Mouse (Mus musculus) CD4-positive helper T cell, adult 2 months (primary cell): ENCODE results near the gene Gipc1.

Source experiments
- DNase-seq: peaks from one replicate; pipeline ENCODE4 v3.0.0-alpha.2; 2012; ENCODE audit warnings: low read depth, missing footprints, low spot score

The Gipc1 gene

GRCm38 (mm10) chr8:83679866-83680265 lies 27.4 kb downstream of the Gipc1 start:
- DNase-seq, result no peak

- no peak for DNase-seq
These were observed 28.1 kb downstream of the Gipc1 start for GRCm38 (mm10) chr8:83680603-83681002.

- no peak for DNase-seq
These were observed 28.6 kb downstream of the Gipc1 start for GRCm38 (mm10) chr8:83681099-83681498.

GRCm38 (mm10) chr8:83684517-83684916 lies 32.0 kb downstream of the Gipc1 start:
- DNase-seq, result no peak

GRCm38 (mm10) chr8:83689264-83689663 lies 36.8 kb downstream of the Gipc1 start:
- DNase-seq, result no peak

GRCm38 (mm10) chr8:83693609-83694236 lies 41.2 kb downstream of the Gipc1 start:
- DNase-seq, result peak; percentile 41

GRCm38 (mm10) chr8:83694369-83695160 lies 42.1 kb downstream of the Gipc1 start:
- no peak for DNase-seq

GRCm38 (mm10) chr8:83695351-83696106 lies 43.1 kb downstream of the Gipc1 start:
- peak; percentile 80 for DNase-seq

GRCm38 (mm10) chr8:83697374-83698220 lies 45.1 kb downstream of the Gipc1 start:
- DNase-seq, result peak; percentile 48

GRCm38 (mm10) chr8:83698291-83698660 lies 45.8 kb downstream of the Gipc1 start:
- DNase-seq, result peak; percentile 88

- DNase-seq, result peak; percentile 77
These were observed 46.4 kb downstream of the Gipc1 start, which contains the start of gene Pkn1 for GRCm38 (mm10) chr8:83698661-83699453. Pkn1 (minus strand) TSS chr8:83699179.

- DNase-seq, result peak; percentile 70
These were observed 47.1 kb downstream of the Gipc1 start for GRCm38 (mm10) chr8:83699566-83699965.

- no peak for DNase-seq
These were observed 48.1 kb downstream of the Gipc1 start for GRCm38 (mm10) chr8:83700423-83701085.

- DNase-seq, result no peak
These were observed 50.9 kb downstream of the Gipc1 start for GRCm38 (mm10) chr8:83703426-83703825.

- DNase-seq, result no peak
These were observed 53.9 kb downstream of the Gipc1 start for GRCm38 (mm10) chr8:83706411-83706810.

GRCm38 (mm10) chr8:83707554-83707953 lies 55.1 kb downstream of the Gipc1 start:
- no peak for DNase-seq
